Mouse (Mus musculus): ENCODE results near the gene Fam102b. TPM values are rescaled to one million over a fixed set of nuclear protein-coding genes. Genes with fewer than 3 reads are reported as not detected.

The Fam102b gene
- polyA plus RNA-seq, 1 experiment: 14.8 TPM

- no peak overlapping the region for H3K27ac ChIP-seq (ENCODE audit: insufficient read depth, low read length)
- H3K4me1 ChIP-seq (ENCODE audit: control insufficient read depth, insufficient read depth, low read length): no peaks in the 10 kb centered on the region
- H3K4me3 ChIP-seq (ENCODE audit: insufficient read depth, low read length): no peak overlapping the region
- no peak for TF ChIP-seq POLR2A (IDR thresholded peaks at IDR 0.05; ENCODE audit: extremely low read depth, insufficient read depth, low read length)
- no peak for TF ChIP-seq CTCF (IDR thresholded peaks at IDR 0.05; ENCODE audit: extremely low read depth, insufficient read depth, low read length)
These were observed 86.4 kb downstream of the Fam102b start for GRCm38 (mm10) chr3:108940996-108941395.

- Histone ChIP-seq H3K27ac (ENCODE audit: insufficient read depth, low read length) (no peak within 1 kb of the TSS), H3K4me3 (ENCODE audit: insufficient read depth, low read length) (peak within 1 kb of the TSS; percentile 18), H3K4me1 (ENCODE audit: control insufficient read depth, insufficient read depth, low read length) (no peaks in the 10 kb centered on the region)
- TF ChIP-seq CTCF (IDR thresholded peaks at IDR 0.05; ENCODE audit: extremely low read depth, insufficient read depth, low read length) (no peak), POLR2A (IDR thresholded peaks at IDR 0.05; ENCODE audit: extremely low read depth, insufficient read depth, low read length) (no peak)
These were observed 87.3 kb downstream of the Fam102b start, which contains the start of gene Gm9857 for GRCm38 (mm10) chr3:108940001-108940633. Gm9857 (minus strand) TSS chr3:108940445.

GRCm38 (mm10) chr3:108939573-108939972 is 87.8 kb downstream of the Fam102b start, which contains the start of gene Henmt1:
Henmt1 (plus strand) TSS chr3:108939873.
- peak within 1 kb of the TSS; percentile 18 for H3K4me3 ChIP-seq (ENCODE audit: insufficient read depth, low read length)
- H3K4me1 ChIP-seq (ENCODE audit: control insufficient read depth, insufficient read depth, low read length): no peaks in the 10 kb centered on the region
- H3K27ac ChIP-seq (ENCODE audit: insufficient read depth, low read length): no peak within 1 kb of the TSS
- TF ChIP-seq POLR2A (IDR thresholded peaks at IDR 0.05; ENCODE audit: extremely low read depth, insufficient read depth, low read length) (no peak), CTCF (IDR thresholded peaks at IDR 0.05; ENCODE audit: extremely low read depth, insufficient read depth, low read length) (no peak)

GRCm38 (mm10) chr3:108938691-108939090 is 88.7 kb downstream of the Fam102b start:
- H3K27ac ChIP-seq (ENCODE audit: insufficient read depth, low read length): no peak overlapping the region
- no peaks in the 10 kb centered on the region for H3K4me1 ChIP-seq (ENCODE audit: control insufficient read depth, insufficient read depth, low read length)
- TF ChIP-seq CTCF (IDR thresholded peaks at IDR 0.05; ENCODE audit: extremely low read depth, insufficient read depth, low read length) (no peak), POLR2A (IDR thresholded peaks at IDR 0.05; ENCODE audit: extremely low read depth, insufficient read depth, low read length) (no peak)
- H3K4me3 ChIP-seq (ENCODE audit: insufficient read depth, low read length): no peak overlapping the region

- no peak overlapping the region for H3K4me3 ChIP-seq (ENCODE audit: insufficient read depth, low read length)
- H3K4me1 ChIP-seq (ENCODE audit: control insufficient read depth, insufficient read depth, low read length): no peaks in the 10 kb centered on the region
- no peak for TF ChIP-seq CTCF (IDR thresholded peaks at IDR 0.05; ENCODE audit: extremely low read depth, insufficient read depth, low read length)
- TF ChIP-seq POLR2A (IDR thresholded peaks at IDR 0.05; ENCODE audit: extremely low read depth, insufficient read depth, low read length): no peak
- H3K27ac ChIP-seq (ENCODE audit: insufficient read depth, low read length): no peak overlapping the region
These were observed 93.8 kb downstream of the Fam102b start for GRCm38 (mm10) chr3:108933557-108933956.

GRCm38 (mm10) chr3:108926308-108926707 is 101.1 kb downstream of the Fam102b start:
- H3K4me3 ChIP-seq (ENCODE audit: insufficient read depth, low read length): no peak overlapping the region

GRCm38 (mm10) chr3:108925677-108926076 is 101.7 kb downstream of the Fam102b start:
- H3K27ac ChIP-seq (ENCODE audit: insufficient read depth, low read length): no peak overlapping the region
- H3K4me1 ChIP-seq (ENCODE audit: control insufficient read depth, insufficient read depth, low read length): no peaks in the 10 kb centered on the region
- TF ChIP-seq POLR2A (IDR thresholded peaks at IDR 0.05; ENCODE audit: extremely low read depth, insufficient read depth, low read length) (no peak), CTCF (IDR thresholded peaks at IDR 0.05; ENCODE audit: extremely low read depth, insufficient read depth, low read length) (no peak)
- H3K4me3 ChIP-seq (ENCODE audit: insufficient read depth, low read length): no peak overlapping the region

More at GRCm38 (mm10) chr3:108926308-108926707, 101.1 kb downstream of the Fam102b start:
- TF ChIP-seq POLR2A (IDR thresholded peaks at IDR 0.05; ENCODE audit: extremely low read depth, insufficient read depth, low read length): no peak
- no peak for TF ChIP-seq CTCF (IDR thresholded peaks at IDR 0.05; ENCODE audit: extremely low read depth, insufficient read depth, low read length)
- Histone ChIP-seq H3K4me1 (ENCODE audit: control insufficient read depth, insufficient read depth, low read length) (no peaks in the 10 kb centered on the region), H3K27ac (ENCODE audit: insufficient read depth, low read length) (no peak overlapping the region)

GRCm38 (mm10) chr3:108921822-108922221 is 105.6 kb downstream of the Fam102b start:
- no peak overlapping the region for H3K27ac ChIP-seq (ENCODE audit: insufficient read depth, low read length)
- no peak overlapping the region for H3K4me3 ChIP-seq (ENCODE audit: insufficient read depth, low read length)
- no peak for TF ChIP-seq CTCF (IDR thresholded peaks at IDR 0.05; ENCODE audit: extremely low read depth, insufficient read depth, low read length)
- no peak for TF ChIP-seq POLR2A (IDR thresholded peaks at IDR 0.05; ENCODE audit: extremely low read depth, insufficient read depth, low read length)
- H3K4me1 ChIP-seq (ENCODE audit: control insufficient read depth, insufficient read depth, low read length): peaks cover 1% of the 10 kb centered on the region; the same call in 1 of the 2 replicates

Other genes with a start within 250 kb of the Fam102b start
- 26.1 and 26.6 TPM in 2 replicates for gene Stxbp3, start 187.1 kb downstream of the Fam102b start, polyA plus RNA-seq (2012; rRNA removed)
- gene Fndc7, start 137.6 kb downstream of the Fam102b start, polyA plus RNA-seq (2012; rRNA removed): 0.08 and 0.13 TPM in 2 replicates
- gene Prpf38b, start 115.9 kb downstream of the Fam102b start, polyA plus RNA-seq (2012; rRNA removed): 61.7 and 71.6 TPM in 2 replicates
- 1.5 and 1.7 TPM in 2 replicates for gene Henmt1, start 87.7 kb downstream of the Fam102b start, polyA plus RNA-seq (2012; rRNA removed)
- gene Gm9857, start 87.2 kb downstream of the Fam102b start, polyA plus RNA-seq (2012; rRNA removed): not detected in 2 replicates
- gene Slc25a54, start 52.9 kb upstream of the Fam102b start, polyA plus RNA-seq (2012; rRNA removed): not detected in 2 replicates
- 1.7 and 1.8 TPM in 2 replicates for gene Slc25a24, start 95.5 kb upstream of the Fam102b start, polyA plus RNA-seq (2012; rRNA removed)